Mouse (Mus musculus) midbrain, postnatal 0 days (tissue): ENCODE data around the gene Pbx4. TPM values are rescaled to one million over a fixed set of nuclear protein-coding genes. Genes with fewer than 3 reads are reported as not detected.
A peak's percentile ranks its signal among the peaks of the same experiment; 100 is the strongest.

Experiments used
- ATAC-seq: fragments of 200-750 bp; cut with Nextera tagmentation; 2 replicates; pipeline ENCODE4 v1.8.0; 2017; ENCODE audit warnings: moderate number of reproducible peaks, mild to moderate bottlenecking, moderate TSS enrichment, moderate library complexity; ENCODE audit not compliant: low FRiP score
- DNase-seq: peaks from one replicate; pipeline ENCODE4 v3.0.0-alpha.2; 2015; ENCODE audit warnings: low spot score
- H3K27ac ChIP-seq: fragments of 300-500 bp; sonication (generic); 2 replicates; pipeline ENCODE4 v1.5.1; 2014; ENCODE audit warnings: low read depth, mild to moderate bottlenecking, low read length, mixed read lengths
- H3K27me3 ChIP-seq: fragments of 300-500 bp; sonication (generic); 2 replicates; pipeline ENCODE4 v1.6.1; 2014; ENCODE audit warnings: low read length, control low read depth, mixed read lengths; ENCODE audit not compliant: insufficient read depth
- H3K36me3 ChIP-seq: fragments of 300-500 bp; sonication (generic); 2 replicates; pipeline ENCODE4 v1.6.1; 2014; ENCODE audit warnings: low read length, control low read depth, mixed read lengths; ENCODE audit not compliant: insufficient read depth
- H3K4me1 ChIP-seq: fragments of 300-500 bp; sonication (generic); 2 replicates; pipeline ENCODE4 v1.6.1; 2014; ENCODE audit warnings: mild to moderate bottlenecking, control low read depth, antibody characterized with exemption, low read length, mixed read lengths; ENCODE audit not compliant: insufficient read depth
- H3K4me2 ChIP-seq: fragments of 300-500 bp; sonication (generic); 2 replicates; pipeline ENCODE4 v1.6.1; 2014; ENCODE audit warnings: low read depth, mild to moderate bottlenecking, low read length, mixed read lengths; ENCODE audit not compliant: poor library complexity, severe bottlenecking
- H3K4me3 ChIP-seq: fragments of 300-500 bp; sonication (generic); 2 replicates; pipeline ENCODE4 v1.5.1; 2014; ENCODE audit warnings: low read depth, mild to moderate bottlenecking, low read length, moderate library complexity
- H3K9ac ChIP-seq: fragments of 300-500 bp; sonication (generic); replicated peaks from 2 replicates; pipeline ENCODE4 v1.6.1; 2014; ENCODE audit warnings: mild to moderate bottlenecking, low read length, moderate library complexity, mixed read lengths; ENCODE audit not compliant: poor library complexity, severe bottlenecking
- H3K9me3 ChIP-seq: fragments of 300-500 bp; sonication (generic); 2 replicates; pipeline ENCODE4 v1.6.1; 2016; ENCODE audit warnings: low read length, control low read depth
- CTCF ChIP-seq: IDR thresholded peaks from 2 replicates; pipeline ENCODE4 v1.5.1; 2016; ENCODE audit warnings: antibody characterized with exemption, mild to moderate bottlenecking
- WGBS: fragments of 180-500 bp; shearing (Covaris S2); extraction: QIAGEN DNeasy Blood & Tissue Kit; methylation state at CpG from one replicate; pipeline ENCODE4 v1.1.7; 2014; 5-methylcytosine and 5-hydroxymethylcytosine counted together
- polyA plus RNA-seq: library from polyadenylated mRNA; unstranded; fragments of >200 nt; fragmentation: Nextera tagmentation; extraction: Ambion mirVana; gene quantifications from 2 replicates; pipeline ENCODE4 v1.2.1, GENCODE M21; 2015
- total RNA-seq: library from RNA; depleted of rRNA; stranded (reverse); fragments of >200 nt; gene quantifications from 2 replicates; pipeline ENCODE4 v1.2.3, GENCODE M21; 2014

Gene Pbx4
- total and polyA plus RNA-seq, 2 experiments from 2014 or later, result 43.9 to 98.8 TPM

- Histone ChIP-seq H3K4me2 (no peak overlapping the region), H3K4me1 (peaks cover 5% of the 10 kb centered on the region; the same call in 1 of the 2 replicates), H3K4me3 (no peak overlapping the region), H3K9ac (no peak overlapping the region), H3K9me3 (no peaks in the 10 kb centered on the region), H3K27ac (no peak overlapping the region), H3K27me3 (no peaks in the 10 kb centered on the region), H3K36me3 (peaks cover 15% of the 10 kb centered on the region)
- no peak for TF ChIP-seq CTCF
- ATAC-seq (no peak), DNase-seq (no peak)
- 97% methylated on average over 2 of the region's 2 CpGs for WGBS
Measured at GRCm38 (mm10) chr8:69906260-69906659, 74.0 kb downstream of the Pbx4 start.

- 78% methylated on average over 2 of the region's 2 CpGs for WGBS
- no peaks in the 10 kb centered on the region for H3K27me3 ChIP-seq
- ATAC-seq (no peak), DNase-seq (no peak)
- H3K9me3 ChIP-seq, result no peaks in the 10 kb centered on the region
- H3K9ac ChIP-seq, result no peak overlapping the region
- H3K4me1 ChIP-seq, result 0 out of 2 replicates have a peak, but pooled peaks cover under 1% of the 10 kb centered on the region
- peaks cover 22% of the 10 kb centered on the region for H3K36me3 ChIP-seq
- no peak overlapping the region for H3K4me3 ChIP-seq
- H3K4me2 ChIP-seq, result no peak overlapping the region
- no peak for TF ChIP-seq CTCF
- H3K27ac ChIP-seq, result no peak overlapping the region
Measured at GRCm38 (mm10) chr8:69907106-69907505, 74.8 kb downstream of the Pbx4 start.

GRCm38 (mm10) chr8:69911917-69912316 is 79.6 kb downstream of the Pbx4 start:
- no peak for TF ChIP-seq CTCF
- H3K4me3 ChIP-seq, result no peak overlapping the region
- H3K9ac ChIP-seq, result no peak overlapping the region
- DNase-seq, result no peak
- H3K27me3 ChIP-seq, result no peaks in the 10 kb centered on the region
- H3K9me3 ChIP-seq, result no peaks in the 10 kb centered on the region
- ATAC-seq, result no peak
- WGBS, result 92% methylated on average over 13 of the region's 13 CpGs
- no peak overlapping the region for H3K27ac ChIP-seq
- H3K4me2 ChIP-seq, result no peak overlapping the region
- H3K4me1 ChIP-seq, result no peaks in the 10 kb centered on the region
- peaks cover 48% of the 10 kb centered on the region for H3K36me3 ChIP-seq

GRCm38 (mm10) chr8:69912478-69913074 is 80.3 kb downstream of the Pbx4 start:
- H3K36me3 ChIP-seq, result peaks cover 48% of the 10 kb centered on the region
- no peaks in the 10 kb centered on the region for H3K9me3 ChIP-seq
- no peak overlapping the region for H3K4me2 ChIP-seq
- no peak overlapping the region for H3K9ac ChIP-seq
- no peak overlapping the region for H3K27ac ChIP-seq
- H3K27me3 ChIP-seq, result no peaks in the 10 kb centered on the region
- DNase-seq (no peak), ATAC-seq (no peak)
- WGBS, result 94% methylated on average over 12 of the region's 12 CpGs
- H3K4me1 ChIP-seq, result no peaks in the 10 kb centered on the region
- H3K4me3 ChIP-seq, result no peak overlapping the region
- no peak for TF ChIP-seq CTCF

- Histone ChIP-seq H3K4me3 (no peak overlapping the region), H3K27ac (no peak overlapping the region), H3K36me3 (peaks cover 43% of the 10 kb centered on the region), H3K4me1 (no peaks in the 10 kb centered on the region), H3K9ac (no peak overlapping the region), H3K4me2 (no peak overlapping the region), H3K9me3 (no peaks in the 10 kb centered on the region), H3K27me3 (no peaks in the 10 kb centered on the region)
- WGBS, result 90% methylated on average over 4 of the region's 4 CpGs
- DNase-seq, result no peak
- ATAC-seq, result no peak
- no peak for TF ChIP-seq CTCF
Measured at GRCm38 (mm10) chr8:69914526-69914925, 82.2 kb downstream of the Pbx4 start.

GRCm38 (mm10) chr8:69915748-69916147 is 83.5 kb downstream of the Pbx4 start:
- Histone ChIP-seq H3K9me3 (no peaks in the 10 kb centered on the region), H3K27me3 (no peaks in the 10 kb centered on the region), H3K4me2 (no peak overlapping the region), H3K27ac (0 out of 2 replicates have a peak overlapping the region, but pooled peaks have one; percentile 1), H3K4me3 (no peak overlapping the region), H3K36me3 (peaks cover 38% of the 10 kb centered on the region), H3K9ac (no peak overlapping the region), H3K4me1 (peaks cover 4% of the 10 kb centered on the region; the same call in 1 of the 2 replicates)
- WGBS, result 29% methylated on average over 5 of the region's 5 CpGs
- ATAC-seq (0 out of 2 replicates have a peak, but pooled peaks have one; percentile 22), DNase-seq (peak; percentile 71)
- peak; percentile 72 for TF ChIP-seq CTCF
